Mouse (Mus musculus) pancreas, adult 10 weeks (tissue): Measurements from ENCODE around the gene Nop2. TPM values are rescaled to one million over a fixed set of nuclear protein-coding genes. Genes with fewer than 3 reads are reported as not detected.

ENCODE experiments used
- polyA plus RNA-seq: library from polyadenylated mRNA; stranded (reverse); fragments of 350-450 nt; fragmentation: Illumina TruSeq; extraction: RNeasy Lipid Tissue Mini Kit (QIAGEN cat#74804); gene quantifications from one replicate; pipeline ENCODE4 v1.2.3, GENCODE M21; 2015; ENCODE audit warnings: low read depth, low replicate concordance; ENCODE audit not compliant: insufficient read depth

Nop2 gene
- polyA plus RNA-seq = 5.7 TPM

GRCm38 (mm10) chr6:125131302-125132156, at the start of gene Nop2:
Gene Nop2 (plus strand): TSS chr6:125131909.

GRCm38 (mm10) chr6:125095391-125096278, 36.1 kb upstream of the Nop2 start, which contains the start of gene Chd4:
Gene Chd4 (plus strand): TSS chr6:125095981.

GRCm38 (mm10) chr6:125145001-125145400, 13.3 kb downstream of the Nop2 start, which contains the start of gene Iffo1:
Gene Iffo1 (plus strand): TSS chr6:125145241.

GRCm38 (mm10) chr6:125166051-125166751, 34.5 kb downstream of the Nop2 start, which contains the start of gene Gapdh:
Gene Gapdh (minus strand): TSS chr6:125166467.

GRCm38 (mm10) chr6:125191332-125192015, 59.8 kb downstream of the Nop2 start, which contains the start of the genes Ncapd2 and Mrpl51:
Gene Ncapd2 (minus strand): TSS chr6:125191701.
Gene Mrpl51 (plus strand): TSS chr6:125191801.

Other genes with a start within 250 kb of the Nop2 start
- not detected for gene Cd4, start 243.7 kb upstream of the Nop2 start, polyA plus RNA-seq
- gene Lag3, start 220.2 kb upstream of the Nop2 start, polyA plus RNA-seq = 2.0 TPM
- 234 TPM for gene Ptms, start 211.8 kb upstream of the Nop2 start, polyA plus RNA-seq
- 42.2 TPM for gene Mlf2, start 200.5 kb upstream of the Nop2 start, polyA plus RNA-seq
- 22.9 TPM for gene Cops7a, start 166.4 kb upstream of the Nop2 start, polyA plus RNA-seq
- gene Pianp, start 135.2 kb upstream of the Nop2 start, polyA plus RNA-seq = 2.4 TPM
- 19.0 TPM for gene Zfp384, start 122.8 kb upstream of the Nop2 start, polyA plus RNA-seq
- 15.3 TPM for gene Ing4, start 92.1 kb upstream of the Nop2 start, polyA plus RNA-seq
- gene Acrbp, start 82.2 kb upstream of the Nop2 start, polyA plus RNA-seq = 13.7 TPM
- not detected for gene Lpar5, start 64.0 kb upstream of the Nop2 start, polyA plus RNA-seq
- 21.1 TPM for gene Chd4, start 35.9 kb upstream of the Nop2 start, polyA plus RNA-seq
- gene Iffo1, start 13.3 kb downstream of the Nop2 start, polyA plus RNA-seq = 7.2 TPM
- 116 TPM for gene Gapdh, start 34.6 kb downstream of the Nop2 start, polyA plus RNA-seq
- 11.3 TPM for gene Ncapd2, start 59.8 kb downstream of the Nop2 start, polyA plus RNA-seq
- 27.0 TPM for gene Mrpl51, start 59.9 kb downstream of the Nop2 start, polyA plus RNA-seq
- gene Vamp1, start 83.6 kb downstream of the Nop2 start, polyA plus RNA-seq = 4.9 TPM
- 4.7 TPM for gene Tapbpl, start 100.0 kb downstream of the Nop2 start, polyA plus RNA-seq
- gene Cd27, start 105.1 kb downstream of the Nop2 start, polyA plus RNA-seq = not detected
- not detected for gene Tuba3a, start 154.1 kb downstream of the Nop2 start, polyA plus RNA-seq
- gene Ltbr, start 182.0 kb downstream of the Nop2 start, polyA plus RNA-seq = 16.2 TPM
- 1.4 TPM for gene Scnn1a, start 188.8 kb downstream of the Nop2 start, polyA plus RNA-seq
- gene Tnfrsf1a, start 217.5 kb downstream of the Nop2 start, polyA plus RNA-seq = 32.5 TPM
- gene Plekhg6, start 248.9 kb downstream of the Nop2 start, polyA plus RNA-seq = not detected